Mouse (Mus musculus) midbrain, embryonic 14.5 days (tissue): ENCODE results near the gene Cenps. TPM values are rescaled to one million over a fixed set of nuclear protein-coding genes. Genes with fewer than 3 reads are reported as not detected.

Experiments
- ATAC-seq: fragments of 200-750 bp; cut with Nextera tagmentation; 2 replicates; pipeline ENCODE4 v1.8.0; 2017; ENCODE audit warnings: moderate number of reproducible peaks, moderate library complexity; ENCODE audit not compliant: low FRiP score, low TSS enrichment
- DNase-seq: peaks from one replicate; pipeline ENCODE4 v3.0.0-alpha.2; 2015
- H3K27ac ChIP-seq: fragments of 300-500 bp; sonication (generic); replicated peaks from 2 replicates; pipeline ENCODE4 v1.5.1; 2014; ENCODE audit warnings: mild to moderate bottlenecking, low read depth, low read length, moderate library complexity
- H3K27me3 ChIP-seq: fragments of 300-500 bp; sonication (generic); 2 replicates; pipeline ENCODE4 v1.6.1; 2014; ENCODE audit warnings: low read length, control low read depth, mixed read lengths; ENCODE audit not compliant: control insufficient read depth, insufficient read depth
- H3K36me3 ChIP-seq: fragments of 300-500 bp; sonication (generic); 2 replicates; pipeline ENCODE4 v1.6.1; 2014; ENCODE audit warnings: low read length, control low read depth; ENCODE audit not compliant: control insufficient read depth, insufficient read depth
- H3K4me1 ChIP-seq: fragments of 300-500 bp; sonication (generic); 2 replicates; pipeline ENCODE4 v1.6.1; 2014; ENCODE audit warnings: mild to moderate bottlenecking, antibody characterized with exemption, low read length, control low read depth; ENCODE audit not compliant: control insufficient read depth, insufficient read depth
- H3K4me2 ChIP-seq: fragments of 300-500 bp; sonication (generic); 2 replicates; pipeline ENCODE4 v1.6.1; 2014; ENCODE audit warnings: mild to moderate bottlenecking, low read length, moderate library complexity
- H3K4me3 ChIP-seq: fragments of 300-500 bp; sonication (generic); replicated peaks from 2 replicates; pipeline ENCODE4 v1.5.1; 2014; ENCODE audit warnings: low read depth, low read length
- H3K9ac ChIP-seq: fragments of 300-500 bp; sonication (generic); replicated peaks from 2 replicates; pipeline ENCODE4 v1.6.1; 2014; ENCODE audit warnings: mild to moderate bottlenecking, low read length, moderate library complexity
- H3K9me3 ChIP-seq: fragments of 300-500 bp; sonication (generic); 2 replicates; pipeline ENCODE4 v1.6.1; 2016; ENCODE audit warnings: low read length, control low read depth, mixed read lengths; ENCODE audit not compliant: control insufficient read depth
- WGBS: fragments of 180-500 bp; shearing (Covaris S2); extraction: QIAGEN DNeasy Blood & Tissue Kit; methylation state at CpG from one replicate; pipeline ENCODE4 v1.1.7; 2014; 5-methylcytosine and 5-hydroxymethylcytosine counted together
- polyA plus RNA-seq: library from polyadenylated mRNA; unstranded; fragments of >200 nt; fragmentation: Nextera tagmentation; extraction: Ambion mirVana; gene quantifications from 2 replicates; pipeline ENCODE4 v1.2.1, GENCODE M21; 2014

The Cenps gene
- polyA plus RNA-seq, 1 experiment from 2014 or later: 16.9 TPM

GRCm38 (mm10) chr4:149091364-149091763, 46.1 kb downstream of the Cenps start:
- DNase-seq: no peak
- no peak overlapping the region for H3K4me3 ChIP-seq
- H3K36me3 ChIP-seq: peaks cover 6% of the 10 kb centered on the region; the same call in 1 of the 2 replicates
- no peak for ATAC-seq
- no peaks in the 10 kb centered on the region for H3K4me1 ChIP-seq
- H3K27ac ChIP-seq: no peak overlapping the region
- H3K27me3 ChIP-seq: no peaks in the 10 kb centered on the region
- 93% methylated on average over 8 of the region's 8 CpGs for whole genome bisulfite sequencing
- no peaks in the 10 kb centered on the region for H3K9me3 ChIP-seq
- H3K9ac ChIP-seq: no peak overlapping the region
- no peak overlapping the region for H3K4me2 ChIP-seq

DNA sequence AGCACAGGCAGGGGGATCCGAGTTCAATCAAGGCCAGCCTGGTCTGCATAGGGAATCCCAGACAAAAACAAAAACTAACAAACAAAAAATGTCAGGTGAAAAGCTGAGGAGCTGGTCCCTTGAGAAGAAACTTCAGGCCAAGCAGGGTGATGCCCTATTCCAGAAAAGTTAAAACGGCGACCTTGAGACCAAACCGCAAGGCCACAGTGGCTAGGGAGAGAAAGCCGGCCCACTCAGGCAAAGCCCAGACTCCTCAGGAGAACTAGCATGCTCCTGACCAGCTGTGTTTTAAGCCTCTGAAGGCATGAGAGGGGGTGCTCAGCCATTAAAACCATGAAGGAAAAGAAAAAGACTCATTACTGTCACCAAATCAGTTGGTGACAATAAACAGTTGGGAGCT, 52.0 kb downstream of the Cenps start:
- ATAC-seq: no peak
- Histone ChIP-seq H3K9me3 (no peaks in the 10 kb centered on the region), H3K4me1 (no peaks in the 10 kb centered on the region), H3K27me3 (no peaks in the 10 kb centered on the region), H3K9ac (no peak overlapping the region), H3K36me3 (no peaks in the 10 kb centered on the region), H3K4me3 (no peak overlapping the region), H3K4me2 (no peak overlapping the region), H3K27ac (no peak overlapping the region)
- DNase-seq: no peak
- WGBS: 80% methylated on average over 5 of the region's 5 CpGs

GRCm38 (mm10) chr4:149081528-149081927, 55.9 kb downstream of the Cenps start:
- no peaks in the 10 kb centered on the region for H3K4me1 ChIP-seq
- no peak overlapping the region for H3K9ac ChIP-seq
- H3K36me3 ChIP-seq: no peaks in the 10 kb centered on the region
- DNase-seq (no peak), ATAC-seq (no peak)
- H3K27me3 ChIP-seq: no peaks in the 10 kb centered on the region
- no peak overlapping the region for H3K4me3 ChIP-seq
- H3K9me3 ChIP-seq: no peaks in the 10 kb centered on the region
- no peak overlapping the region for H3K27ac ChIP-seq
- 82% methylated on average over 17 of the region's 17 CpGs for WGBS
- H3K4me2 ChIP-seq: no peak overlapping the region

DNA sequence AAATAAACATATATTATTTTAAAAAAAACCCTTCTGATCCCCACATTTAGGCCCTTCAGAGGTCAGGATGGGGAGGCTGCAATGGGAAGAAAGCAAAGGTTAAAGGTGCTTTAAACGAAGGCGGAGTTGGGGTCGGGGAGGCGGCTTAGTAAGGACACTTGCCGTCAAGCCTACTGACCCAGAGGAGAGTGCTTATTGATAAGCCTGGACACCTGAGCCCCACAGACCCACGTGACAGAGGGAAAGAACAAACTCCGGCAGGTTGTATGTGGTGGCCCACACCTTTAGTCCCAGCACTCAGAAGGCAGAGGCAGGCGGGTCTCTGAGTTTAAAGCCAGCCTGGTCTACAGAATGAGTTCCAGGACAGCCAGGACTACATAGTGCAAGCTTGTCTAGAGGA, 57.3 kb downstream of the Cenps start:
- H3K4me3 ChIP-seq: no peak overlapping the region
- DNase-seq (no peak), ATAC-seq (no peak)
- H3K27ac ChIP-seq: no peak overlapping the region
- H3K36me3 ChIP-seq: peaks cover 3% of the 10 kb centered on the region; the same call in 1 of the 2 replicates
- WGBS: 91% methylated on average over 8 of the region's 8 CpGs
- H3K4me2 ChIP-seq: no peak overlapping the region
- no peaks in the 10 kb centered on the region for H3K9me3 ChIP-seq
- no peaks in the 10 kb centered on the region for H3K4me1 ChIP-seq
- no peak overlapping the region for H3K9ac ChIP-seq
- H3K27me3 ChIP-seq: no peaks in the 10 kb centered on the region

GRCm38 (mm10) chr4:149079629-149080028, 57.8 kb downstream of the Cenps start:
- H3K36me3 ChIP-seq: peaks cover 8% of the 10 kb centered on the region
- no peak overlapping the region for H3K9ac ChIP-seq
- H3K4me2 ChIP-seq: no peak overlapping the region
- H3K4me1 ChIP-seq: no peaks in the 10 kb centered on the region
- WGBS: 91% methylated on average over 6 of the region's 6 CpGs
- ATAC-seq: no peak
- H3K9me3 ChIP-seq: no peaks in the 10 kb centered on the region
- no peak overlapping the region for H3K27ac ChIP-seq
- no peak overlapping the region for H3K4me3 ChIP-seq
- DNase-seq: no peak
- H3K27me3 ChIP-seq: no peaks in the 10 kb centered on the region

- no peaks in the 10 kb centered on the region for H3K9me3 ChIP-seq
- no peaks in the 10 kb centered on the region for H3K27me3 ChIP-seq
- ATAC-seq (no peak), DNase-seq (no peak)
- H3K36me3 ChIP-seq: peaks cover 9% of the 10 kb centered on the region
- H3K4me3 ChIP-seq: no peak overlapping the region
- no peak overlapping the region for H3K9ac ChIP-seq
- WGBS: 73% methylated on average over 4 of the region's 4 CpGs
- no peak overlapping the region for H3K27ac ChIP-seq
- H3K4me1 ChIP-seq: no peaks in the 10 kb centered on the region
- H3K4me2 ChIP-seq: no peak overlapping the region
These were observed 59.2 kb downstream of the Cenps start for GRCm38 (mm10) chr4:149078261-149078660.

Other genes with a start within 250 kb of the Cenps start
- 46.0 and 47.3 TPM in 2 replicates for gene Pex14, start 37.8 kb downstream of the Cenps start, polyA plus RNA-seq
- gene Dffa, start 33.5 kb downstream of the Cenps start, polyA plus RNA-seq: 16.2 and 17.7 TPM in 2 replicates
- 0.93 TPM in 1 of 2 replicates, not detected in the other for gene Cort, start 10.9 kb downstream of the Cenps start, polyA plus RNA-seq
- 50.6 and 73.5 TPM in 2 replicates for gene Pgd, start 29.1 kb upstream of the Cenps start, polyA plus RNA-seq
- gene Kif1b, start 170.1 kb upstream of the Cenps start, polyA plus RNA-seq: 152 and 202 TPM in 2 replicates